Mouse (Mus musculus): ENCODE results near the gene Faap100.

DNA sequence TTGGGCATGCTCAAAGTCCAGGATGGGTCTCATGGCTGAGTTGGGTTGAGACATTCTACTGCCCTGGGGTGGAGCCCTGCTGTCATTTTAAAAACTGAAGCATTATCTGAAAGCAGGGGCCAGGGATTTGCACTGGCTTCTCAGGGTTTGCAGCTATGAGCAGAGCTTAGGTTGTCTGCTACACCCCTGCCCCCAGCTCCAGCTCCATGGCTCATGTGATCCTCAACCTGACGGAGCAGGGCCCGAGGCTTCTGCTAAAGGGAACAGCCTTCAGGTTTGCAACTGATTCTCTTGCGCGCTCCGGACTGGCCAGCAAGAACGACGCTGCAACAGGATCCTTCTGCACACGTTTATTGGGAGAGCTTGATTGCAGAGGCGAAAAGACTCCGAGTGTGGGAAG lies 58.4 kb downstream of the Faap100 start:
- TF ChIP-seq CTCF (IDR thresholded peaks at IDR 0.05; ENCODE audit: insufficient read depth, low read depth, low read length) (no peak), POLR2A (IDR thresholded peaks at IDR 0.05; ENCODE audit: insufficient read depth, low read depth, low read length) (no peak)

Data from olfactory bulb, adult 2 months (tissue).